Mouse (Mus musculus) testis, postnatal 14 days (tissue): ENCODE measurements around the gene Tbl1xr1.

Experiments
- DNase-seq: peaks from one replicate; pipeline ENCODE4 v3.0.0; 2021; ENCODE audit warnings: low spot score

Tbl1xr1 gene

DNA sequence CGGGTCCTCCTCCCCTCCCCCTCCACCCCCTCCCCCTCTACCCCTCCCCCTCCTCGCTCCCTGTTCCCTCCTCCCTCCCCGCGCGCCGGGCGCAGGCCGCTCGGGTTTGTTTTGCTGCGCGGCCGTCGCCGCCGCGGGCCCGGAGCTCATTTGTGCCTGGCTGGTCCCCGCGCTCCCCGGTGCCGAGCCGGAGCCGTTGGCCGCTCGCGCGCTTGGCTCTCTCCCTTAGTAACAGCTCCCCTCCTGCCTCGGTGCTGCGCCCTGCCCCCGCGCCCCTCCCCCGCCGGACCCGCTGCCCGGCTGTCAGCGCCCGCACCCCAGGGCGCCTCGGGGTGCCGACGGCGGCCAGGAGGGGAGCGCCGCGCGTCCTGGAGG, at the start of gene Tbl1xr1:
Tbl1xr1 (plus strand) TSS at position 92 of the 375 bp plus-strand sequence.
- peak; percentile 88 for DNase-seq

DNA sequence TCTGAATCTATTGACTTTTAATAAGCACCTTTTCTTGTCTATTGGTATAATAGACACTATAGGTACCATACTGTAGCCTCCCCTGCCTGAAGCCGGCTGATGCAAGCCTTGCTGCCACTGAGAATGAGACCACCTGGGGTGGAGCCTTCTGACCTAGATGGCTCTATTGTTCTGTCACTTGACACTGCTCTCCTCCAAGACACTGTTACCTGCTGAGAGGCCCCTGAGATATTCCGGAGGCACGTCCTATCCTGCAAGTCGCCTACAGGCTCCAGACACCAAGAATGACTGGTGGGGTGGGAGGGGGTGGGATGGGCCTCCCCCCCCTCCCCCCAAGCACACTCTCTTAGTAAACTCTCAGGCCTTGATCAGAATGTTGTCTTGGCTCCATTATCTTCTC, 38.4 kb upstream of the Tbl1xr1 start:
- no peak for DNase-seq

DNA sequence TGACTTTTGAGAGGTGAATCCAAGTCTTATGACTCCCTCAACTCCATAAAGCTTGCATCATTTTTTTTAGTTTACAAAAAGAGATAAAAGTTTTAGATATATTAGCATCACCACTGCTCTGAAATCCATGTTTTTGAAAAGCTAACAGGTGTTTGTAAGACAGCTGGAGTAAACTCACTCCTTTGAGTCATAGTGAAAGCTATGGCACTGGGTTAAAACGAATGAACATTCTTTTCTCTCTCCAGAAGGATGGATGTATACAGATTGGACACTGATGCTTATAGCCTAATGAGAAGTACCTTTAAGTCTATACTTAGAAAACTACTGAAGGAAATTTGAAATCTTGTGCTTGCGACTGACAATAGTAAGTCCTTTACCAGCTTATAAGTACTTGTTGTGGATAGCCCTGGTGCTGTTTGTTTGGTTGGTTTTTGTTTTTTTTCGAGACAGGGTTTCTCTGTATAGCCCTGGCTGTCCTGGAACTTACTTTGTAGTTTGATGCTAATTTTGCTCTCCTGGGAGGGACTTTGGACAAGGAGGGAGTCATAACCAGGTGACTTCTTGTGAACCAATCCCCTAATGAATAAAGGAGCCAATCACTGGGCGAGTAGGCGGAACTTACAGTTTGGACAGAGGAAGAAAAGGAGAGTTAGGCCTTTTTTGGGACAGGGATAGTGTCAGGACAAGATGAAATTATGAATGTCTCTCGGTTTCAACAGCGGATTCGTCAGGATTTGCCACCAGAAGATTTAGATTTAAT, 37.2 kb upstream of the Tbl1xr1 start:
- no peak for DNase-seq

DNA sequence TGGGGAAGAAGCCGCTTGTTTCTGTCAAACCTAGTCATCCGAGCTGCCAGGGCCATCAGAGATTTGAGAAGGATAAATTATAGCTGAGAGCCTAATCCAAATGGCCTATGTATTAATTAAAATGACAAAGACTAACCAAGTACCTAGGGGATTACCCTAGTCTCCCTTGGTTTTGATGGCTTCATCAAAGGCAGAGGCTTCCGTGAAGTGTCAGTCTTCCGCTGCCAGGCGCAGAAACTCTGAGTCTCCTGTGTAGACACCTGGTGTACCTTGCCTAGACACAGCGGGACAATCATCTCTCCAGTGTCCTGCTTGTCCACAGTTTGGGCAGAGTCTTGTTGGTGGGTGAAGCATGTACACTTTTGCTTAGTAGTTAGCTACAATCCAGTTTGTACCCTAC, 35.8 kb upstream of the Tbl1xr1 start:
- no peak for DNase-seq

DNA sequence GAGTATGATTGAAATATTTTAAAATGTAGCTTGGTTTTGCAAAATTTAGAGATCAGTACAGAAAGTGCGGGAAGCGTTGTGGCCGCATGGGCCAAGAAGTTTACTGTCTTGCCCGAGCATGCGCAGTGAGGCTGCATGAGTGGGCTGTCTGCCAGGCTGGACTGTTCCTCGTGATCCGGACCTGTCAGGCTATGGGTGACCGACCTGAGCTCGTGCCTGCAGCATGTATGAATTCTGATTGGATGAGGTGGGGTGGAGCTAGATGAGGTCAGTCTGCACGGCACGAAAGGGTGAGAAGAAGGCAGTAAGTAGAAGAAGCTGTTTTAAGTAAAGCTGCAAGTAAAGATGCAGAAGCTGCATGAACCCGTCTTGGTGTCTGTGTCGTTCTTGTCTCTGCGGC, 29.2 kb upstream of the Tbl1xr1 start:
- peak; percentile 58 for DNase-seq

DNA sequence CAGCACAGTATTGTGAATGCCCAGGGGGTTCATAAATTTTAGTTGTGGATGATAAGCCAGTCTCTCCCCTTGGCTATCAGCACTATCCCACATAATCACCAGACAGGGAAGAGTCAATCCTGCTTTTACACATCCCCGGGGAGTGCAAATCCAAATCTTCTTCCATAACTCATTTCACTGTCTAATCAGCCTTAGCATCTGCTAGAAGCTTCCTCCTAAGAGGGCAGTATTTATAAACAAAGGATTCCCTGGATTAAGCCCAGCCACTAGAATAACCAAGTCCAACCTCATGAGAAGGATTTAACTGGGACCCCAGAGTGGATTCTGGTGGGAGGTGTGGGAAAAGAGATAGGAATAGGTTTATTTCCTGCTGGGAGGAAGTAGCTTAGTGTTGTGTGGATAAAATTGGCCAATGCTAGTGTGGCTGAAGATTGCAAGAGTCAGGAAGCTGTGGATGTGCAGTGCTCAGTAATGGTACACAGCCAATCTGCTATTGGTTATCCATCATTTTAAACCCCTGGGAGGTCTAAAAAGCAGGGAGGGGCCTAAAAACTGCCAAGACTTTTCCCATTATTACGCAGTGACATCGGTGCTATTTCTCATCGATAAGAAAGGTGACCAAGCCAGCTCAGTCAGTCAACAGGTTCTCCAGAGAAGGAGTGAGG, 19.7 kb upstream of the Tbl1xr1 start:
- no peak for DNase-seq

DNA sequence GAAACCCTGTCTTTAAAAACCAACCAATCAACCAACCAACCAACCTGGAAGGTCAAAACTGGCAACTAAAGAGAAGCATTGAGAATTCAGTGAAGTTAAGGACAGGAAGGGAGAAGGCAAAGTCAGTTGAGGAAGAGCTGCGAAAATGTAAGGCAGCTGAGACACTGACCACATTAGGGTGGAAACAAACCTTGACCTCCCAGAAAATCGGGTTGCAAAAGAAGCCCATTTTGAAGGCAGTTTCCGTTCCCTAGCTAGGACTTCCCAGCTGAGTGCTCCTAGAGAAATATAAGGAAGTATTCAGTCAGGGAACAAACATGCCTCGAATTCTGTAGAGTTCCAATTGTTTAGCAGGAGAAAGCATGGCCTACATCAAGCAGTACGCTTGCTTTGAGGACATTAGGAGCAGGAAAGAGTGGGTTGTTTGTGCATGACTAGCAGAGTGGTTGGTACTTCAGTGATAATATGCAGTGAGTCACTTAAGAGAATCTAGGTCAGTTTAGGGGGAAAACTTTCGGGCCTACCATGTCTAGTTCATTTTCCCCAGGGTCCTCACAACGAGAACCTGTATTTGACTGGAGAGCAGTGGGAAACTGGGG, 18.1 kb upstream of the Tbl1xr1 start:
- DNase-seq: no peak

DNA sequence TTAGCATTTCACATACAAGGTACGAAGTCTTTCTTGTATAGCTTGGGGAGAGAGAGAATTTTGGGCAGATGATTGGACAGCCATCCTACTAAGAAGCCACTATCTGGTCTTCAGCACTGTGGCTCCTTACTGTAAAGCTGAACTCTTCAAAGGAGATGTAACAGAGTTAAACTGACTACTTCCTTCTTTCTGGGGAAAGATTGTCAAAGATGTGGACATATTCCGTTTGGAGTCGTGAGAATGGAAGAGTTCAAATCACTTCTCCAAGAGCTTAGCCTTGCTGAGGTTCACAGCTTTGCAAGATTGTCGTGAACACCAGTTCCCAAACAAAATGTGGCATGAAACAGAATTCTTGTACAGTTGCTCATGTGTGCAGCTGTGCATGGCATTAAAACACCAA, 15.3 kb upstream of the Tbl1xr1 start:
- DNase-seq: no peak

DNA sequence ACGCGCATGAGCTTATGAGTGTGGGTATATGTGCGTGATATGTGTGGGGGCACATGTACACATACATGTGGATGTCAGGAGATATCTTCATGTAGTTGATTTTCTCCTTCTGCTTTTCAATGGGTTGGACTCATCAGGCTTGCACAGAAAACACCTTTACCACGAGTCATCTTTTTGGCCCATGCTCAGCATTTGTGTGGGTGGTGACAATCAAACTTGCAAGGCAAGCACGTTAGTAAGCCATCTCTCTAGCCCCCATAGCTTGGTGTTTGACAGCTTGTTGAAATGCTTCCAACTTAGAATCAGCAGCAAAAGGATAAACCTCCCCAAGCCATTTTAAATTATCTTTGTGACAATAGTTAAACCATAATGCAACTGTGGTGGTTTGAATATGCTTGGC, 7.8 kb upstream of the Tbl1xr1 start:
- no peak for DNase-seq

DNA sequence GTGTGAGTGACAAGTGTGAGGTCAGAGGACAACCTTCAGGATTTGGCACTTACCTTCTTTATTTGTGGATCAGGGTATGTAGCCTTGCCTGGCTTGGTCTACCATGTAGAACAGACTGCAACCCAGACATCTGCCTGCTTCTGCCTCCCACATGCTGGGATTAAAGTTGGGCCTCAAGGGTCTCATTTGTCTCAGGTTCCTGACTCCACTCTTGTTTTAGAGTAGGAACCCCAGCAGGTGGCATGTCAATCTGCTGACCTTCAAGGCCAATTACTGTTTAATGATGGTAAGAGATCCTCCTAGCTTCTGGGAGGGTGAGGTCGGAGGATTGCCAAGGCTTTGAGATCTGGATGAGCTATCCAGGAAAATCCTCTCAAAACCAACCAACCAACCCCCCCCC, 2.5 kb upstream of the Tbl1xr1 start:
- no peak for DNase-seq

DNA sequence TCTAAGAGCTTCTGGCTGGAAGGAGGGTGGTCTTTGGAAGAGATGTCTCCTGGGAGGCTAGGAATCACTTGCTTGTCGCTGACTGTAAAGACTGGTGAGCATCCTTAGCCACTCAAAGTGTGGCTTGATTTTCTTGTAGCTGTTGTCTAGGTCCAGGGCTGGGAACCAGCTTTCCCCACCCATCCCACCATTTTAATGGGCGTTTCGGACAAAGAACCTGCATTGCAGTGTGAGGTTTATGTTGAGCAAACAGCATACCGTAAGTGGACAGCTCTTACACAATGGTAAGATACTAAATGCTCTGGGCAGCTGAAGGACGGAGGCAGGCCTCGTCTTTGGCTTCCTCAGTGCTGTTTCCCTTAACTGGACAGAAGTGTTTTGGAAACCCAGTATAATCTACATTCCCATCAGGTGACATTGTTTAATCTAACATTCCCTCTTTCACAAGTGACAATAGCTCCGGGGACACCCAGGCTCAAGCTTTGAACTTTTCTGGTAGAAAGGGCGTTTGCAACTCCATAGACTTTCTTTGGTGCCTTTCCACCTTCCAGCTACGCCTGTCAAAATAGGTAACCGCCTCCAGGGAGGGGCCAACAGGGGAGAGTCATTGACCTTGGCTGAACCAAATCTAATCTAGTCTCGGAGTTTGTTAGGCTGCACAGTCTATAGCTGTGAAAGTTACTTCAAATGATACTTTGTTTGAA, 1.7 kb upstream of the Tbl1xr1 start:
- DNase-seq: peak; percentile 57

DNA sequence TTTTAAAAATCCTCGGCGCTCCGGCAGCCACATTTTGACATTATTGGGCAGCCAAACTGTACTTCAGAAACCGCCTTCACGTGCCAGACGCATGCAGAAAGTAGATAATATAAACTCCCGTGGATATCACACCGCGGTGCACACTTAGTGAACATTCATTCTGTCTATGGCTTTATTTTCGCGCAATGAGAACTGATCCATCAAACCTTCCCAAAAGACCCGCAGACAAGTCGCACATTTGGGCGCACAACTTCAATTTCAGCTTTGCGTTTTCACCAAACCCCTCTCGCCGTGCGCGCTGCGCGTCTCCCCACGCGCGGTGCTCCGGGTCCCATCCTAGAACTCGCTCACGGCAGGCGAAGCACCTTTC, 950 bp upstream of the Tbl1xr1 start:
- peak; percentile 14 for DNase-seq

DNA sequence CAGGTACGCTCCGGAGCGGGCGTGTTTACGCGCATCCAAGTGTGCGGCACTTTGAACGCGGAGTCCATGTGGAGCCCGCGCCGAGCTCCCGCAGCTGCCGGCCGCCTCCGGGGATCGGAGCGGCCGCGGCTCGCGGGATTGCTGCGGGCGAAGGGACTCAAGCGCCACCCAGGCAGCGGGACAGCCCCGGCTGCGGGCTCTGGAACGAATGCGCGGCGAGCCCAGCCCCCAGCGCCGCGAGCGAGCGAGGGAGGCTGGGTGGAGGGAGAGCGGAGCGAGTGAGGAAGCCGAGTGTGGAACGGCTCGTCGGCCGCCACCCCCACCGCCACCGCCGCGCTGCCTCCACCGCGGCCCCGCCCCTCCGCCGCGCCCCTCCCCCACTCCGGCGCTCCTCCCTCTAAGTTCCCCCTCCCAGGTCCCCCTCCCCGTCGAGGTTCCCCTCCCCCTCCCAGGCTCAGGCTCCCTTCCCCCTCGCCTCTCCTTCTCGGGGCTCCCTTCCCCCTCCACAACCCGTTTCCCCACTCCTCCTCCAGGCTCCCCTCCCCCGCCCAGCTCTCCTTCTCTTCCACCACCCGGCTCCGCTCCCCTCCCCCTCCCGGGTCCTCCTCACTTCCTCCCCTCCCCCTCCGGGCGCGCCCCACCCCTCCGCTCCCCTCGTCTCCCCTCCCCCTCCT, 428 bp upstream of the Tbl1xr1 start:
- peak; percentile 86 for DNase-seq

DNA sequence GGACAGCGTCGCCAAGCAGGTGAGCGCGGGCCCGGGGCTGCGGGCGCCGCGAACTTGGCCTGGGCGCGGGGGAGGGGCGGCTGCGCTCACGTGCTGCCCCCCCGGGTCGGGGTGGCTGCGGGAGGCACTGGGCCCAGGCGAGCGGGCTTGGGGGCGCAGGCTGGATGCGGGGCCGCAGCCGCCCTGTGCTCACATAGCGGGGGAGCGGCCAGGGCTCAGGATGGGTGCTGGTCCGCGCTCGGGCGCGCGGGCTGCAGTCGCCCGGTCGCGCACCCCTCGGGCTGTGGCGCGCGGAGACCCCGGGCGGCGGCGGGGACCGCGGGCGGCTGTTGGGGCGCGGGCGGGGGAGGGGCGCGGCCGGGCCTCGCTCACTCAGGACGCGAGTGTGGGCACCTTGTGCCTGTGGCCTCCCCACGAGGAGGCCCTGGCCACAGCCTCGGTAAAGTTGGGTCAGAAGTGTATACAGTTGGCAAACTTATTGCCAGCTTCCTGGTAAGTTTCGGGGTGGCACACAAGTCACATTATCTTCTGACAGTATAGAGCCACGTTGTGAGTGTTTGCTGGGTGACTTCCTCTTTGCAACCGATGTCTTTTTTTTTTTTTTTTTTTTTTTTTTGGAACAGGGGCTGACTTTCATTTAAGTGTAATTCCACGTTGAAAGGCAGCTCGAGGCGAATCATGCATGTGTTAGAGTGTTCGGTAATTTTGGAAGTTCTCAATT, 644 bp downstream of the Tbl1xr1 start:
- peak; percentile 65 for DNase-seq

DNA sequence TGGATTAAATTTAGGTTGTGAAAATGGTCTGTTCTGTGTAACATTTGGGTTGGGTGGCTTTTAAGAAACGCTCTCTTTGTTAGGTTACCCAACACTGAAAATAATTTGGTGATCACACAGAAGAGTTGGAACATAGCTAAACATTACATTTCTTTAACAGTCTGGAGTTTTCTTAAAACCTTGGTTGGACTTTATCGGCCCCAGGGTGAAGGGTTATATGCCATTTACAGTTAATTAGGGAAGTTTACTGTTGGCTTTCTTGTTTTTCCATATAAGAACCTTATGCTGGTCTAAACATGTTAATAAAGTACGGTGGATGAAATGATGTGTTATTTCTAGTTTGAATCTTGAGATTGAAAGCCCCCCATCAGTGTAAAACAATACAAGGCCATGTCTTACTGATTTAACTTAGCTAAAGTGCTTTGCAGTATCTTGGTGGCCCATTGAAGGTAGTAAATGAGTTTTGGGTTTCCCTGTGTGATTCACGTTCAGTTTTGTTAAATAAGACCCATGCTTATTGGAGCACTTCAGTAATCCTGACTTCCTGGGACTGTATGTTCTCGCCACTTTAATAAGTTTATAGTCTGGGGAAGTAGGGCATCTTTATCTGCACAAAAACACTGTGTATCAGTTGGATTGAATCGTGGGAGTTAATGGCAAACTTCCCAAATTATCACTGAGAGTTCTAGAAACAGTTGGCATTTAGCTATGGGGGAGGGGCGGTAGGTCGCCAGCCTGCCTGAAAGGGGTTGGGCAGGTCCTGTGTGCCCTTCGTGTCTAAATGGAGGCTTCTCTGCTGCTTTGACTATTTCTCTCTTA, 1.4 kb downstream of the Tbl1xr1 start:
- peak; percentile 67 for DNase-seq

DNA sequence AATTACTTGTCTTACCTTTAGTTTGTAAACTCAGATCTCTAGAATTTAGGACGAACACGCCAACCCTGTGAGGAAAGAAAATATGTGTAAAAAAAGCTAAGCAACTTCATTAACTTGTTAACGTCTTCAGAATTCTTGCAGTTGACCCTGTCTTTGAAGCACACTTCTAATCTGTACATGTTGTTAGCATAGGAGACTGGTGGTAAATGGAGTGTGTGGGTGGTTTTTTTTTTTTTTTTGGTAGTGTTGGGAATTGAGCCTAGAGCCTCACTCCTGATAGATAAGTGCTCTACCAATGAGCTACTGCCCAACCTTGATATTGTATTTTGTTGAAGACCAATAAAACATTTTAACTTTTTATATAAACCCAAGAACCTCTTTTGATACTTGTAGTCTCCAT, 2.1 kb downstream of the Tbl1xr1 start:
- DNase-seq: no peak

DNA sequence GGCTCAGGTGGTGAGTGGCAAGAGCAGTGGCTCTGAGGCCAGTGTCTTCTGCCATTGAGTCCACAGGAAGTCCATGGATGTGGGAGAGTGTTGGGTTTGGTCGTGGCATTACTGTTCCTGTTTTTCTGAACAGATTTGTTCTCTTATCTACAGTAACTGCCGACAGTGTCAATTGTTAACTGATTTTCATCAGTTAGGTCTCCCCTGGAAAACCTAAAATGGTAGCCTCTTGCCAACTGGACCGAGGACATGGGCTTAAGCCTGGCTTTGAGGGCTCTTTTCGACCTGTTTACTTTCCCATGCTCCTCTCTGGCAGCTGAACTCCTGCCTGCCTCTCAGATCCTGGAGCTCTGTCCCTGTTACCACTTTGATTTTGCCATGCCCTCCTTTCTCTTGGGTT, 5.4 kb downstream of the Tbl1xr1 start:
- DNase-seq: no peak

DNA sequence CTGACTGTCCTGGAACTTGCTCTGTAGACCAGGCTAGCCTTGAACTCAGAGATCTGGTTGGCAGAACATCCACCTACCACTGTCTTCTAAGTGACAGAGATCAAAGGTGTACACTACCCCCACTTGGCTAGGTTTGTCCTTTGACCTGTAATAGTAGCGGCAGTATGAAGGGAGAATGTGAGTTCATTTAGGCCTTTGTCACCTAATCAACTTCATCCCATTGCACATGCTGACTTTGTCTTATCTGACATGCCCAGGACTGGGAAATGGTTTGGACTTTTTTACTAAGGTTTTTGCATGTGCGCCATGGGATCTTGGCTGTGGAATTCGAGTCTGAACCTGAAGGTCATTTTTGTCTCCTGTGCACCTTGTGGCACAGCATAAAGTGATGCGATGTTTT, 6.4 kb downstream of the Tbl1xr1 start:
- DNase-seq: no peak

DNA sequence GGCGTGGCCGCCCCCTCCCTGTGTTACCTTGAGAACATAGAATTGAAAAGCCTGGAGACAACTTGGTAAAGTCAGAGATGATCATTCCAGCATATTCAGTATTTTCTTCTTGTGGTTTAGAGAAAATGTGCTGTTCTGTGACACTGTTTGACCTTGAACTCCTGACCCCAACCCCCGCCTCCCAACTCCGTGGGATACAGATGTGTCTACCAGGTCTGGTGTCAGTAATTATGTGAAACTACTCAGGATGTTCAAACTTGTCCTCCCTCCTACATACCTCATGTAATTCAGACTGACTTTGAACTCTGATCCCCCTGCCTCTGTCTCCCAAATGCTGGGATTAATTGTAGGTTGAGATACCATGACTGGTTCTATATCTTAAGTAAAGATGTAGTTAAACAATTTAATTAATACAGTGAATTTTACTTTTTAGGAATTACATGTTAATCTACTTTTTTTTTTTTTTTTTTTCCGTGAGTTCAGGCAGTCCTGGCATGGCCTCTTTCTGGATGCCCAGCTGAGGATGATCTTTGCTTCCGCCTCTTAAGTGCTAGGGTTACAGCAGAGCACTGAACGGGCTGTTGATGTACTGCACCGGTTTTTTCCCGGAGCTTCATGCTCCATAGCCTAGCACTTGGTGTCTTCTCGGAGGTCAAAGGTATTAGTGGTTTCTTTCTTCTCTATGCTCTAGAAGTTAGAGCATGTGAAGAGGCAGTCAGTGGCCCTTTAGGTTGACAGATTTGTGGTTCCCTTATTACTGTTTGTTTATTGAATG, 8.0 kb downstream of the Tbl1xr1 start:
- no peak for DNase-seq

DNA sequence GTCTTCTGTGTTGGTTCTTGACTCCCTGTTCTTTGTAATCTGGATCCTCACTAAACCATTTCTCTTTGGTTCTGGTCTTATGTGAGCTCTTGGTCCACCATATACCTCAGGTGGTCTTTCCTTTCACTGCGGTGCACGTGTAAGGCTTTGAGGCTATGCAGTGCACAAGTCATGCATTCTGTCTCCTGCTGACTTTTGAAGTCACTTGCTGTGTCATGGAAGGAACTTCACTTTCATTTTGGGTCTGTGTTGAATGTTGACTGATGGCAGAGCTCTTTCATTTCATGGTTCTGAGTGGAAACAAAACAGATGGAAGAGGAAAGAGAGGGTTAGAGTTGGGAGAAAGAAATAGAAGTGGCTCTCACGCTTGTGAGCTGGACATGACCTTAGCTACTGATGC, 13.4 kb downstream of the Tbl1xr1 start:
- no peak for DNase-seq
